In the genomic region with DNA sequence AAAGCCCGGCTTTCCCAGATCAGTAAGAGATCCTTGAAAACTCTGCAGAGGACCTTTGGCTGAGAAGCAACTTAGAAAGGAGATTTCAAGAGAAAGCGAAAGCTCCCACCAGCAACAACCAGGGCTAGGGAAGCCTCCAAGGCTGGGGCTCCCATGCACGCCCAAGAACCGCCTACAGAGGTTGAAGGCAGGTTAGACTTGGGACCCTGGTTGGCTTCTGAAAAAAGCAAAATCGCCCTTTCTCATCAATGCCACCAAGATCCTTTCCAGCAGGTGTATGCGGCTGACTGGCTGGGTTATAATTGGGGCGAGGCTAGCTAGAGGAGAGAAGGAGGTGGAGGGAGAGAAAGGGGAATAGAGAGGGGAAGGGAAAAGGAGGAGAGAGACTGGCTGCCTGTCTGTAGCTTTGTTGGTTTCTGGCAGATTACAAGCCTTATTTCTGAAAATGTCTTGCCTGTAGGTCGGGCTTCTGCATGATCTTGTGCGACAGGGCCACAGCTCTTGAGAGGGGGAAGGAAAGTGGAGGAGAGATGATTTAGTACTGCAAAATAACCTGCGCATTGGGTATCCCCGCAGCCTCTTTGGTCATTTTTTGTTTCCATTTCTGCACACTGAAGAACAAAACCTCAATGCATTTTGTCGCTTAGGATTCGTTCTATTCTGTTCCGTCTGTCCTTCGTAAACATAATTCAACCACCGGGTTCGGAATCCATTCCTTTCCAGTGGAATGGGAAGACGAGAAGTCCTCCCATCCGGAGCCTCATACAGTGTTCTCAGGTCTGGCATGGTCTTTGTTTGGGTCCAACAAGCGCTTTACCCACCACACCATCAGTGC, we compare ENCODE assay signal across 9 mouse cellular contexts.
DNase-seq lines count a peak whose midpoint lies in the region; ATAC-seq and TF ChIP-seq lines count a peak whose summit lies in the region.
"Had no signal": no experiment of that assay in that cellular context is flagged by ENCODE, and none has a peak within 500 bp of the region (broad histone marks: within the 10 kb centered on the region; RNA-seq: fewer than 3 reads in every experiment).

No protein-coding gene starts in this region.

- no peaks in the 10 kb centered on the region for H3K9me3 ChIP-seq in heart, embryonic 10.5 days
- H3K9me3 ChIP-seq in lung, embryonic 15.5 days = no peaks in the 10 kb centered on the region
- no peaks in the 10 kb centered on the region for H3K9me3 ChIP-seq in intestine, postnatal 0 days (ENCODE audit: control insufficient read depth)
- no peaks in the 10 kb centered on the region for H3K9me3 ChIP-seq in stomach, embryonic 15.5 days

- no peak for DNase-seq in heart, embryonic 10.5 days (ENCODE audit: low spot score)
- DNase-seq in heart, postnatal 36 days = no peak
- no peak for DNase-seq in lung, adult 2 months
- no peak for DNase-seq in adrenal gland, postnatal 10 days
- DNase-seq in adrenal gland, adult 18-20 months (ENCODE audit: low spot score in 2 of 2) = no peak
- DNase-seq: cerebellum, adult 11-12 months had no signal

- WGBS in heart, embryonic 10.5 days = 3% methylated on average over 20 of the region's 20 CpGs
- WGBS in lung, embryonic 15.5 days = 13% methylated on average over 20 of the region's 20 CpGs
- 14% methylated on average over 20 of the region's 20 CpGs for WGBS in lung, adult 2 months
- 15% methylated on average over 20 of the region's 20 CpGs for WGBS in intestine, postnatal 0 days
- WGBS in stomach, embryonic 15.5 days = 10% methylated on average over 20 of the region's 20 CpGs

- H3K4me3 ChIP-seq in heart, embryonic 10.5 days = peak overlapping the region; percentile 47
- H3K4me3 ChIP-seq in lung, embryonic 15.5 days = 0 out of 2 replicates have a peak overlapping the region, but pooled peaks have one; percentile 0
- H3K4me3 ChIP-seq in lung, adult 2 months (replicated peaks; ENCODE audit: extremely low read depth, low read depth, low read length) = no peak overlapping the region
- H3K4me3 ChIP-seq in intestine, postnatal 0 days (ENCODE audit: low read depth, low read length) = 0 out of 2 replicates have a peak overlapping the region, but pooled peaks have one; percentile 9
- H3K4me3 ChIP-seq in stomach, embryonic 15.5 days (replicated peaks) = peak overlapping the region; percentile 31

- ATAC-seq in lung, embryonic 15.5 days (ENCODE audit: borderline replicate concordance, extremely low read depth, low FRiP score, low TSS enrichment) = no peak
- no peak for ATAC-seq in intestine, postnatal 0 days
- ATAC-seq in stomach, embryonic 15.5 days (ENCODE audit: insufficient read depth, low FRiP score, low read depth) = no peak

- H3K27ac ChIP-seq in heart, embryonic 10.5 days = peak overlapping the region; percentile 36
- H3K27ac ChIP-seq in lung, embryonic 15.5 days = no peak overlapping the region
- no peak overlapping the region for H3K27ac ChIP-seq in intestine, postnatal 0 days (ENCODE audit: low read depth, low read length)
- peak overlapping the region; percentile 80 for H3K27ac ChIP-seq in stomach, embryonic 15.5 days

- intact Hi-C loops in heart, postnatal 36 days (cut with DNase I) = loop anchor here (5.0 kb wide), 1 partner anchor 401 kb away; a partner anchor contains a TSS

- no peak overlapping the region for H3K9ac ChIP-seq in lung, embryonic 15.5 days
- no peak overlapping the region for H3K9ac ChIP-seq in intestine, postnatal 0 days (ENCODE audit: low read depth, low read length)
- H3K9ac ChIP-seq in stomach, embryonic 15.5 days = no peak overlapping the region

- peak overlapping the region; percentile 23; the same call in 1 of the 2 replicates for H3K4me2 ChIP-seq in lung, embryonic 15.5 days
- H3K4me2 ChIP-seq in intestine, postnatal 0 days (replicated peaks; ENCODE audit: low read depth) = 0 out of 2 replicates have a peak overlapping the region, but pooled peaks have one; percentile 0
- peak overlapping the region; percentile 47 for H3K4me2 ChIP-seq in stomach, embryonic 15.5 days

- TF ChIP-seq CTCF in lung, adult 2 months (IDR thresholded peaks at IDR 0.05; ENCODE audit: insufficient read depth, low read length) = no peak
- no peak for TF ChIP-seq CTCF in intestine, postnatal 0 days (IDR thresholded peaks at IDR 0.05; ENCODE audit: low read depth)

- no peak for TF ChIP-seq POLR2A in lung, adult 2 months (IDR thresholded peaks at IDR 0.05; ENCODE audit: borderline replicate concordance, extremely low read depth, low read depth, low read length)

- H3K4me1 ChIP-seq in heart, embryonic 10.5 days = peaks cover 11% of the 10 kb centered on the region; the same call in 1 of the 2 replicates
- peaks cover 21% of the 10 kb centered on the region for H3K4me1 ChIP-seq in lung, embryonic 15.5 days
- H3K4me1 ChIP-seq in lung, adult 2 months (ENCODE audit: control insufficient read depth, insufficient read depth, low read length) = no peaks in the 10 kb centered on the region
- peaks cover 3% of the 10 kb centered on the region; the same call in 1 of the 2 replicates for H3K4me1 ChIP-seq in intestine, postnatal 0 days (replicated peaks; ENCODE audit: control insufficient read depth, insufficient read depth, low read length)
- H3K4me1 ChIP-seq in stomach, embryonic 15.5 days = 0 out of 2 replicates have a peak, but pooled peaks cover 6% of the 10 kb centered on the region

- H3K36me3 ChIP-seq in heart, embryonic 10.5 days = no peaks in the 10 kb centered on the region
- H3K36me3 ChIP-seq in lung, embryonic 15.5 days = no peaks in the 10 kb centered on the region
- H3K36me3 ChIP-seq in intestine, postnatal 0 days (ENCODE audit: control insufficient read depth, insufficient read depth) = no peaks in the 10 kb centered on the region
- no peaks in the 10 kb centered on the region for H3K36me3 ChIP-seq in stomach, embryonic 15.5 days

- peaks cover 66% of the 10 kb centered on the region for H3K27me3 ChIP-seq in heart, embryonic 10.5 days (ENCODE audit: insufficient read depth, poor library complexity, severe bottlenecking)
- peaks cover 86% of the 10 kb centered on the region for H3K27me3 ChIP-seq in lung, embryonic 15.5 days
- peaks cover 89% of the 10 kb centered on the region for H3K27me3 ChIP-seq in intestine, postnatal 0 days (replicated peaks; ENCODE audit: control insufficient read depth, insufficient read depth, low read length)
- peaks cover 28% of the 10 kb centered on the region for H3K27me3 ChIP-seq in stomach, embryonic 15.5 days (replicated peaks)

Comparison
In these comparisons a context has a peak if more than half of its experiments do, and no peak if none do; other contexts are left out.
1. H3K27ac ChIP-seq: peak in heart, embryonic 10.5 days (single experiment) and stomach, embryonic 15.5 days (single experiment); none in lung, embryonic 15.5 days (single experiment) and intestine, postnatal 0 days (single experiment).
2. Peak in every context shown above with its lines, with median percentiles within 50 percentile points of each other: H3K4me2 ChIP-seq.